Mouse (Mus musculus): ENCODE results near the gene Clip2. TPM values are rescaled to one million over a fixed set of nuclear protein-coding genes. Genes with fewer than 3 reads are reported as not detected.

Gene Clip2
- polyA plus RNA-seq, 3 experiments from 2014 or later: 0.55 to 0.88 (median 0.74) TPM

DNA sequence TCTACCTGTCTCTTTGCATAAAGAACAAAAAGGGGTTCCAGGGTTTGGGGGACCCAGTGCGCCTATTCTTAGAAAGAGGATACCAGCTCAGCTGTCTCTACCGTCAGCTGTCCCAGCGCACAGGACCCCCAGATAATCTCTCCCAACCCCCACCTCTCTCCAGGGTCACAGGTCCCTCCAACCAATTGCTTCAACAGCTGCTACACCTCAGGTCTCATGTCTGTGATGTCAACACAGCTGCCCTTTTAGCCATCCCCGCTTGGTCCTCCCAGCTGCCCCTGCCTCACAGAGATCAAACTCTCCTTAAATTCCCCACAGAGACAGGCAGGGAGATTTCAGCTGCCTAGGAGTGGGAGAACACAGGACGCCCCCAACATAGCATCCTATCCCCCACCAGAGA, 28.5 kb downstream of the Clip2 start:
- no peak for ATAC-seq

DNA sequence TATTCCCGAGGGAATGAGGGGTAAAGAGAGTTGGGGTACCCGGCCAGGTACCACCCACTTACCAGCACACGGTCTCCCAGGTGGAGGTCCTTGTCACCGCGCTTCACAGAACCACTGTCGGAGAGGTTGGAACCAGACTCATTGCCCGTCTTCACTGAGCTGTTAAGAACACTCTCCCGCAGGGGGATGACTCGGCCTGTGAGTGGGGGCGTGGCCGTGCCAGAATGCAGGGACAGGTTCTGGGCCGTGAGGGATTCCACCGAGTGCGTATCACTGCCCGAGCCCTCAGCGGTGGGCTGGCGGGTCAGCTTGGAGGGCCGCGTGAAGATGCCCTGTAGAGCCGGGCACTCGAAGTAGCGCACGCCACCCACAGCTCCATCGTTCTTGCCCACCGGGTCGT, 29.7 kb downstream of the Clip2 start:
- no peak for ATAC-seq

DNA sequence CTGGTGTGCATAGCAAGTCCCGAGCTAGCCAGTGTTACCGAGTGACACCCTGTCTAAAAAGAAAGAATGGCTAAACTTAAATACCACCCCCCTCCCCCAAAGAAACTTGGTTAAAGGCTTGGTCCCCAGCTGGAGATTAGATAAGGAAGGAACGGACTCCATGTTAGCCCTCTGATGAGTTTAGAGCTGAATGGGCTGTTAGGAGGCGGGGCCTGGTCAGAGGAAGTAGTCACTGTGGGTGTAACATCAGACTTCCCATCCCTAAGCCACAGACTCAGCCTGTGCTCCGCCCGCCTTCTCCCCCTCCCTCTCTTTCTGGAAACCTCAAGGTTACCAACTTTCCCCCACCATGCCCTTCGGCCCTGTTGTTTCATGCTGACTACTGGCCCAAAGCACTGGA, 30.4 kb downstream of the Clip2 start:
- ATAC-seq: no peak

DNA sequence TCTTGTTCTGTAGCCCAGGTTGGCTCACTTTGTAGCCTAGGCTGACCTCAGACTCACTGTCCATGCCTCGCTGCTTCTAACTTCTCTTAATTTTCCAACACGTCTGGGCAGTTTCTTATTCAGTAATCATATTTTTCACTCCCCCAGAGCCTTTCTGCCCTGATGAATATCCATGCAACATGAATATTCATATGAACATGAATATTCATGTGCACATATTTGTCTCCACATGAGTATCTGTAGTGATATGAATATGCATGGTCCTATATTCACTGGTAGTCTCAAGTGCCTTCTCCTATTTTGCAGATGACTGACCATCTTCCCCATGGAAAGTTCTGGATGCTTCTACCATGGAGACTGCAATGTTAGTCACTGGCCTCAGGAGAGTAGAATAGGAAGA, 31.1 kb downstream of the Clip2 start:
- ATAC-seq: no peak

DNA sequence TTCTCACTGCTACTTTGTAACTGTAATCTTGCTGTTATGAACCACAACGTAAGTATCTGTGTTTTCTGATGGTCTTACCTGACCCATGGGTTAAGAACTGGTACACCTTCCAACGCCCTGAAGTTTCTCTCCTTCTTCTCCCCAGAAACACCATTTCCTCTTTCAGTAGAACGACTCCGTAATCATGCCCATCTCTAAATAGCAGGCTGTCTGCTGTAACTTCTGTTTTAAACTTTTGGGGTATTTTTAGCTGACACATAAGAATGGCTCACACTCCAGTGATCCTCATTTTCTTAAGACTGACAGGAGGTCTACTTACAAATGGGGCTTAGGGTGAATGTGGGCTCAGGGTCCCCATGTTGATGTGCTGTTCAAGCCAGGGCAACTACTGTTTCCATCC, 32.1 kb downstream of the Clip2 start:
- ATAC-seq: no peak

DNA sequence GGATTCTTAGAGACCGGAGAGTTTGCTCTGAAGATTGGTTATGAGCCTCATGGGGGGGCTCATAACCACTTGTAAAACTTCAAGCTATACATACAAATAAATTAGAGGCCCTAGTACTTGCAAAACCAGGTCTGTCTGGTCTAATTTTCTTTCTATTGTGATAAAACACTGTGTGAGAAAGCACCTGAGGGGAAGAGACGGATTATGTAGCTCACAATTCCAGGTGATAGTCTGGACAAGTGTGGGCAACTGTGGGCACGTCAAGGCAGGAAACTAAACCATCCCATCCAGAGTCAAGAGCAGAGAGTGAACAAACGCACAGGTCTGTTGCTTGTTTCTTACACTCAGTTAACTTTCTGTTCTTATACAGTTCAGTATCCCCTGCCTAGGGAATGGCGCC, 32.8 kb downstream of the Clip2 start:
- no peak for ATAC-seq

DNA sequence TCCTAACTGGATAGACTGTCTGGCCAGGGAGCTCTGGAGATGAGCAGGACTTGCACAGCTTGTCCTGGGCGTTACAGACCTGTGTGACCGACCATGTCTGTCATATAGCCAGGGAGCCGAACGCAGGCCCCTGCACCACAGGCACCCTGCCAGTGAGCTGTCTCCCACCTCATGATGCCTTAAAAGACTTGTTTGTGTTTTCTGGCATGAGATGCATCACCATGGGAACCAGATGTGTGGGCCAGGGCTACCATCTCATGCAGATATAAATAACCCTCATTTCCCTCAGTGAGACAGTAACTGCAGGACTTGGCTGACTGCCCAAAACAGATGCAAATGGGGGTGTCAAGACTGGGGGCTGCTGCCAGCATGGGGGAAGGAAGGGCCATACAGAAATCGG, 40.1 kb downstream of the Clip2 start:
- ATAC-seq: no peak

DNA sequence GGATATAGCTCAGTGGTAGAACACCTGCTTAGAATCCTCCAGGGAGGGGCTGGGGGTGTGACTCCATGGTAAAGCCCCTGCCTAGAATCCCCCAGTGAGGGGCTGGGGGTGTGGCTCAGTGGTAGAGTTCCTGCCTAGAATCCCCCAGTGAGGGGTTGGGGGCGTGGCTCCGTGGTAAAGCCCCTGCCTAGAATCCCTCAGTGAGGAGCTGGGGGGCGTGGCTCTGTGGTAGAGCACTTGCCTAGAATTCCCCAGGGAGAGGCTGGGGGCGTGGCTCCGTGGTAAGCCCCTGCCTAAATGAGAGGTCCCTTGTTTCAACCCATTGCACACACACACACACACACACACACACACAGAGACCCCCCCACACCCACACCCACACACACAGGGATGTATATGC, 42.0 kb downstream of the Clip2 start:
- ATAC-seq: no peak

DNA sequence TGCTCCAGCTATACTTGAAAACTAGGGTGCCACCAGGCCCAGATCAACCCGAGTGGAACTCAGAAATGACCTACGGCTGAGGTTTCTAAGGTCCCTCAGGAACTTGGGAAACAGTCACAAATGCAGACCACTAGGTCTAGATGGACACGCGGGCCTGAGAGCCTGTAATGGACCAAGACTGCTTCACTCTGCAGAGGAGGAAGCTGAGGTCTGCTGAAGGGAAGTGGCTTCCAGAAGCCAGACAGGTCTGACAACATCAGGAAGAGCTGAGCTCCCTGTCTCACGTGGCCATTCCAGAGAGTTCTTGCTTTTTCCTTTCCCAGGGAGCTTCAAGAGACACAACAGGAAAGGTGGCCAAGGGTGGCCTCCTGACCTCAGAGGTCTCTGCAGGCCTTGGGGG, 43.3 kb downstream of the Clip2 start:
- ATAC-seq: no peak

DNA sequence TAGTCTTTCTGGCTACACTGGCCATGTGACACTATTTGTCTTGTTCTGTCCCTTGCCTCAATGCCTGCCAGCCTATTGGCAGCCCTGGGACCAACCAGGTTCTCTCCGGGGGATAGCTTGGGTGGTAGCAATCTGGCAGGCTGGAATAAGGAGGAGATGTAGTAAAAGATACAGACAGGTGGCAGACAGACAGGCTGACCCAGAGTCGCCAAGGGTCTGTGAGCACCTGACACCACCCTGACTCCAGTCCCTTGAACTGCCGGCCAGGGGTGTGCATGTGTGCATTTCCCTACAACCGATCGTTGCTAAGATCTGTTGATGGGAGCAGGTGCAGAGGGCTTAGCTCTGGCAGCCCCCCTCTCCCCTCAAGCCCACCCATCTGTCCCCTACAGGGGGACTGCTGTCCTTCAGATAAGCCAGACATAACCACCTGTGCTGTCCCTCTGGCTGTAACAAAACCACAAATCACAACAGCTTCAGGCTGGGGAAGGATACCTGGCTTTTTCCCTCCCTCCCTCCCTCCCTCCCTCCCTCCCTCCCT, 44.3 kb downstream of the Clip2 start:
- no peak for ATAC-seq

DNA sequence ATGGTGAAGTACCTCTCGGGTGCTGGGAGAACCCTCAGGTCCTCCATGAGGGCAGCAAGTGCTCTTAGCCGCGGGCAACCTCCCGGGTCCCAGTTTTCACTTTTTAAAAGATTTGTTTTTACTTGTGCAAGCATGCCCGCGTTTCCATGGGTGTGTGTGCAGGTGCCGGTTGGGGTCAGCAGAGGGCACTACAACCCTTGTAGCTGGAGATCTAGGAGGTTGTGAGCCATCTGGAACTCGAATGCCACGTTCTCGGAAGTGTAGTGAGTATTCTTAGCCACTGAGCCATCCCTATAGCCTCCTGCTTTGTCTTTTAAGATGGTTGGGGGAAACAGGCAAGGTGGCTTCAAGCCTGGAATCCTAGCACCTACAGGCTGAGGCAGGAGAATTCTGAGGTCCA, 44.9 kb downstream of the Clip2 start:
- peak; percentile 95 for ATAC-seq

DNA sequence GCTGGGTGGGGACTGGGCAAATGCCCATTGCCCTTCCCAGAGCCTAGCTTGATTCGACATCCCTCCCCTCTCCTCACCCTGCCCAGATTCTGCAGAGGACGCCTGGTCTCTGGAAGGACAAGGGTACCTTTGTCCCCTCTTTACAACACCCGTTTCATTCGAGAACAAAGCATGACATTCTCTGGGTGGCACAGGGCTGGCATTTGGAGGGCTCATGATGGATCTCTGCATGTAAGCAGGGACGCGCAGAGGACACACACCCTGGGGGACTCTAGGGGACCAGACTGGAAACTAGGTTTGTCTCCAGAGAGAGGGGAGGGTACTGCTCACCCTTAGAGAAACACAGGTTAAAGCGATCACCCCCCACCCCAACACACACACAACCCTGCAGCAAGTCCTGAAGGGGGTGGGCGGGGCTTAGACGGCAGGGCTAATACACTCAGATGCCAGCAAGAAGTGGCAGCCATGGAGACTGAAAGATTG, 46.4 kb downstream of the Clip2 start:
- no peak for ATAC-seq

DNA sequence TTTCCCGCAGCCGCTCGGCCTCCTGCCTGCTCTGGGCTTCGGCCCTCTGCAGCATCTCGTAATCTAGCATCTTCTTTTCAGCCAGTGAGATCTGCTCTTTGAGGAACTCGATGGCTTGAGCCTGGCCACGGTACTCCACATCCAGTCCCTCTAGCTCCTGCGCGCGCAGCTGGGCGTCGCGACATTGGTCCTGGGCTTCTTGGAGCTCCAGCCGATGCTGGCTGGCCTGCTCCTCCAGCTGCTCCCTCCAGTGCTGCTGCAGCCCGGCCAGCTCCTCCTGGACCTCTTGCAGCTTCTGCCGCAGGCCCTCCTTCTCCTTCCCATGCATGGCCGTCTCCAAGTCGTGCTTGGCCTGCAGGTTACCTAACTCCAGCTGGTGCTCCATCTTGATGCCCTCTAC, 49.6 kb downstream of the Clip2 start:
- no peak for ATAC-seq

DNA sequence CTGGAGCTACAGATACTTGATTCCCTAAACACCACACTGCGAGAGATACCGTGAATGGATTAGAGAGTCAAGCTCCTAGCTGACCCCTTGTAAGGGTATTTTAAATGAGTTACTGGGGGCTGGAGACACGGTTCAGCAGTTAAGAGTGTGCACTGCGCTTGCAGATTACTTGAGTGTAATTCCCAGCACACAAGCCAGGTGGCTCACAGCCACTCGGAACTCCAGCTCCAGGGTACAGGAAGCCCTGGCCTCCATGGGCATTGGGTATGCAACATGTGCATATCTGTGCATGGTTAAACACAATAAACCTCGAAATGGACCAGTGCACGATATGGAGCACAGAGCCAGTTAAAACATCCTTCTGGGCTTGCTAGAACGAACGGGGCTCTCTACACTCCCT, 50.8 kb downstream of the Clip2 start:
- ATAC-seq: no peak

DNA sequence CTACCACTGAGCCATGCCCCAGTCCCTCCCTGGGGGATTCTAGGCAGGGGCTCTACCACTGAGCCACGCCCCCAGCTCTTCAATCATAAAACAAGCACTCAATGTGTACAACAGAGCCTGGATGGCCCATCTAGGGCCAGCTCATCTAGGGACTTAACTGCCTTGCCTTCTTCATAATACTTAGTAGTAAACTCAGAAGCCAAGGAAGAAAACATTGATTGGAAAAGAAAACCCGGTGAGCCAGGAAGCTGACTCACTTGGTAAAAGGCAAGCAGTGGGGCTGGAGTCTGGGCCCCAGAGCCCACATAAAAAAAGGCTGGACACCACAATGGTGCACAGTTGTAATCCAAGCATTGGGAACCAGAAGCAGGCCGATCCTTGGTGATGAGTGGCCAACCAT, 51.6 kb downstream of the Clip2 start:
- no peak for ATAC-seq

DNA sequence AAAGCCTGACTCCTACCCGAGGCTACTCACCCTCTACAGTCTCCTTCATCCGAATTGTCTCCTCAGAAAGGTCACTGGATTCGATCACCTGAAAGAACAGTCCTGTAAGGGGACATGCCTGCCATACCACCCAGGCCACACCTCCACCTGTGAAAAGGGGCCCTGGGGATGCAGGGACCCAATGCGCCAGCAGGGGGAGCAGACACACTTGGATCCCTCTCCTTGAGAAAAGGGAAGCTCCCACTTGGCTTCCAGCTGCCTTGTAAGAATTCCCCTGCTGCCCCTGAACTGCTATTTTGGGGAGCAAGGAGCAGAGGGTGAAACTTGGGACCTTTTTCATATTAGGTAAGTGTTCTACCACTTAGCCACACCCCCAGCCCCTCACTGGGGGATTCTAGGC, 52.2 kb downstream of the Clip2 start:
- no peak for ATAC-seq

DNA sequence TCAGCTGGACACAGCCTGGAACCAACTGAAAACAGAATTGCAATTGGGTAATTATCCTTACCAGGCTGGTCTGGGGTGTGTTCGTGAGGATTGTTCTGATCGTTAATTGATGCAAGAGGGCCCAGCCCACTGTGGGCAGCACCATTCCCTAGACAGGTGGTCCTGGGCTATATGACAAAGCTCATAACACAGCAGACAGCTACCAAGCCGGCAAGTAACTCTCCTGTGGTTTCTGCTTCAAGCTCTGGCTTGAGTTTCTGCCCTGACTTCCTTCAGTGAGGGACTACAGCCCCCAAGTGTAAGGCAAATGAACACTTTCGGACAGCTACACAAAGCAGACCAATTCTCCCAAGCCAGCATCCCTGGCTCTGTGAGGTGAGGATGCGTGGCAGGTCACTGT, 55.2 kb downstream of the Clip2 start:
- no peak for ATAC-seq

DNA sequence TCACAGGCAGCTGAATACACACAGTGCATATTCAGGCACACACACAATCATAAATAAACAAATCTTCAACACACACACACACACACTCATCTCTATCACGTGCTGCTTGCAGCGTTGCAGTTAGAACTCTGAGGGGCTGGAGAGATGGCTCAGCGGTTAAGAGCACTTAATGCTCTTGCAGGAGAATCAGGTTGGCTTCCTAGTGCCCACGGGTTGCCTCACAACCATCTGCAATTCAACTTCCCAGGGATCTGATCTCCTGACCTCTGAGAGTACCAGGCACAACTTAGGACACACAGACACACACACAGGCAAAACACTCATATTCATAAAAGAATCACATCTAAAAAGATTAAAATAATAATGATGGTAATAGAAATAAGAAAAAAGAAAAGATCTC, 56.4 kb downstream of the Clip2 start:
- no peak for ATAC-seq

DNA sequence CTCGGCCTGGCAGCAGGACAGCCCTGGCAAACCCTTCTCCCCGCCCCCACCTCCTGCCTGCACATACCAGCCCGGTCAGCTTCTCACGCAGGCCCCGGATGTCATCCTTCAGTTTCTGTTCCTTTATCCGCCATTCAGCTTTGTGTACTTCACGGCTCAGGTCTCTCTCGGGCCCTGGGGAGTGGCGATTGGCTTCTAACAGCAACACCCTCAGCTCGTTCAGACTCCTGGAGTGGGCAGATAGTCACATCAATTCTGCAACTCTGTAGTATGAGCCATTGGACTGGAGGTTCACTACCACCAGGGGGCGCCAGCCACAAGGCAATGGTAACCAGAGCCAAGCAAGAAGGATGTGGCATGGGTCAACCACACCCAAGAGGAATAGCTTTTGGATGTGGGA, 58.1 kb downstream of the Clip2 start:
- peak; percentile 50 for ATAC-seq

DNA sequence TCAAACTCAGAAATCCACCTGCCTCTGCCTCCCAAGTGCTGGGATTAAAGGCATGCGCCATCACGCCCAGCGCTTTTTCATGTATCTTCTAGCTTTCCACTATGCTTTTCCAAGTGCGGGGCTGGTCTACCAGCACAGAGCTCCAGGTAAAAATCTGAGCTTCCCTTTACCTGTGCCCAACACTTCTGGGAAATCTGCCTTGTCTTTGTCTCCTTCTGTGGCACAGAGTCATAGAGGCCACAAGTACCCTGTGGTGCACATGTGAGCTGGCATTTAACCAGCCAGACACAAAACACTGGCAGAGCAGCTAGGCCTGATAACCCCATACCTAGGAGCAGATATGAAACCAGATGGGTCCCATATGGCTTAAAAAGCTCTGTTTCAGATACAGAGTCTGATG, 59.3 kb downstream of the Clip2 start:
- ATAC-seq: no peak

DNA sequence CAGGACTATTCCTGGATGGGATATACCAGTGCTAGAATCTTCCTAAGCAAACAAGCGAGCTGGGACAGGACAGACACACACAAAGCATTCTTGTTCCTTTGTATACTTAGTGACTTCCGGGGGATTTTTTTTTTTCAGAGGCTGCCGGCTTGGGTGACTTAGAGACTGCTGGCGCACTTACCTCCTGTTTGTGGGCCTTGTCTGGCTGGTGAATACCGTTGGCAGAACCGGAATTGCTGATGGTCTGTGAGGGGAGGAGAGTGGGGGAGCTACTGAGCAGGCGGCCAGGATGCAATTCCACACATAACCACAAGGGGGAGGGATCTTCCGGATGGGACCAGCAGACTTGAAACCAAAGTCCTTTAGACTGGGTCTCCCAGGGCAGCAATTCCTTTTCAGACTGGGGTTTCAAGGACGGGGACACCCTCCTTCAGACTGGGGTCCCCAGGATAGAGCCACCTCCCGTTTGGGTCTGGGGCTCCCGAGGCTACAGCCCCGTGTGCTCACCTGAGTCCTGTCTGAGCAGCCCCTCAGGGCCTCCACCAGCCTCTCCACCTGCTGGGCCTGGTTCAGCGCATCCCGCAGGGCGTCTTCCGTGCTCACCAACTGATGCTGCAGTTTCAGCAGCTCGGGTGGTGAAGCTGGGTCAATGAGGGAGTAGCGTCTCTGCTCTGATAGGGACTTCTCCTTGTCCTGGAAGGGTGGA, 60.4 kb downstream of the Clip2 start:
- ATAC-seq: peak; percentile 97

DNA sequence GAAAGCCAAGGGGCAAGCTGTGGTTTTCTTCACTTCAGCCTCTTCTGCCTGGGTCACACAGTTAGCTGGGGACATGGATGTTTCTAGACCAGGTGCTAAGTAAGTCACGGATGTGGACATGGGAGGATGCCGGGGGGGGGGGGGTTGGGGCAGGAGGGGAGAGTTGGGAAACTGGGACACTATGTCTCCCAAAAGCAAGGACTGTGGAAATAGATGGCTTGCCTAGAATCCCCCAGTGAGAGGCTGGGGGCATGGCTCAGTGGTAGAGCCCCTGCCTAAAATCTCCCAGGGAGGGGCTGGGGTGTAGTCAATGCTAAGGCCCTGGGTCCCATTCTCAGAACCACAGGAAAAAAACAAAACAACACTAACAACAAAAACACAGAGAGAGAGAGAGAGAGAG, 61.0 kb downstream of the Clip2 start:
- ATAC-seq: no peak

DNA sequence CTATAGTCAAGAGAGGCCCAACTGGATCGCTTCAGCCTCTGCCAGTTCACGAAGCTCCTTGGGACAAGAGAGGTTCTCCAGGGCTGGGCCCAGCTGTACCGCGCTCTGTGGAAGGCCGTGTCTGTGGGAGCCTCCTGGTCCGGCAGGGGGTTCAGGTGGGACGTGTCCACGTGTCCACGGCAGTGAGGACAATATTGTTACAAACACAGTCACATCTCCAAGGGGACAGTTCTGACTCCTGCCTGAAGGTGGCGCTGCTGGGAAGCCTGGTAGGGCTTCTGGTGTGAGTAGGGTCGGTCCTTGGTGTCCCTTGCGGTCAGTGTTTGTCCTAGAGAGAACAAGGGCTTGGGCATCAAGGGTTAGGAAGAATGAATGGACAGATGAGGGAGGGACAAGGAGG, 61.8 kb downstream of the Clip2 start:
- no peak for ATAC-seq

DNA sequence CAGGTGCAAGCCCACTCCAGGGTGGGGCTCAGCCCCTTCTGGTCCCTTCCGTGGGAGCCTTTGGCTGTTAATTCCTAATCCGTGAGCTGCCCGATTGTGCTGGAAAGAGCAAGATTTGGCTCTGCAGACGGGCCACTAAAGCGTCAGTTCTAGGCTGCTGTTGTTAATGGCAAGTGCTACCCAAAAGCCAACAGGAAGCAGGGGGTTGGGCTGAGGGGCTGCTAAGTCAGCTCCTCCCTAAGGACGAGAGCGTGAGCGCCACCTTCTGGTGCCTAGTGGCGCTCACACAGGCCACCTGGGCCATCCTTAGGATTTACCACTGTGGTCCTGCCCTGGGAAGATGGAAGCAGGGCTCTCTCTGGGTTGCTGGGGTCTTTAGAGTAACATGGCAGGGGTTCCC, 62.7 kb downstream of the Clip2 start:
- ATAC-seq: no peak

DNA sequence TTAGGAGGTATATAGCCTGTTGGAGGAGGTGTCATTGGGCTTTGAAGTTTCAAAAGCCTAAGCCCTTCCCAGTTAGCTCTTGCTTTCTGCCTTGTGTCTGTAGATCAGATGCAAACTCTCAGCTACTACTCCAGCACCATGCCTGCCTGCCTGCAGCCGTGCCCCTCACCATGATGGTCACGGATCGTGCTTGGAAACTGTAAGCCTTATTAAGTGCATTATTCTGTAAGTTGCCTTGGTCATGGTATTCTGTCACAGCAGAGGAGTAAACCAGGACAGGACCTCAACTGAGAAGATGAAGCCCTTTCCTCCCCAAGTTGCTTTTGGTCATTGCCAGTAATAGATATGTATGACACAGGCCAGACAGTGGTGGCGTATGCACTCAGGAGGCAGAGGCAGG, 63.6 kb downstream of the Clip2 start:
- ATAC-seq: no peak

Data from inflammation-experienced regulatory T-cells, adult 6 months (primary cell).